Mouse (Mus musculus) embryonic facial prominence, embryonic 11.5 days (tissue): ENCODE measurements around the gene Nedd9. TPM values are rescaled to one million over a fixed set of nuclear protein-coding genes. Genes with fewer than 3 reads are reported as not detected.

ENCODE experiments used
- ATAC-seq: fragments of 200-750 bp; cut with Nextera tagmentation; replicated peaks from 2 replicates; pipeline ENCODE4 v1.8.0; 2017; ENCODE audit warnings: low read depth; ENCODE audit not compliant: insufficient number of reproducible peaks, low FRiP score, low TSS enrichment
- DNase-seq: peaks from one replicate; pipeline ENCODE4 v3.0.0-alpha.2; 2015; ENCODE audit warnings: low spot score
- H3K27ac ChIP-seq: fragments of 300-500 bp; sonication (generic); replicated peaks from 2 replicates; pipeline ENCODE4 v1.5.1; 2014; ENCODE audit warnings: mild to moderate bottlenecking, low read depth, low read length, control low read depth
- H3K27me3 ChIP-seq: fragments of 300-500 bp; sonication (generic); 2 replicates; pipeline ENCODE4 v1.6.1; 2014; ENCODE audit warnings: mild to moderate bottlenecking, low read length, moderate library complexity, mixed read lengths; ENCODE audit not compliant: control insufficient read depth, insufficient read depth
- H3K36me3 ChIP-seq: fragments of 300-500 bp; sonication (generic); replicated peaks from 2 replicates; pipeline ENCODE4 v1.6.1; 2014; ENCODE audit warnings: low read depth, mild to moderate bottlenecking, low read length, moderate library complexity, mixed read lengths; ENCODE audit not compliant: control insufficient read depth, insufficient read depth
- H3K4me1 ChIP-seq: fragments of 300-500 bp; sonication (generic); 2 replicates; pipeline ENCODE4 v1.6.1; 2014; ENCODE audit warnings: low read length, mixed read lengths; ENCODE audit not compliant: control insufficient read depth, insufficient read depth
- H3K4me2 ChIP-seq: fragments of 300-500 bp; sonication (generic); 2 replicates; pipeline ENCODE4 v1.6.1; 2014; ENCODE audit warnings: low read depth, mild to moderate bottlenecking, control low read depth, low read length, moderate library complexity
- H3K4me3 ChIP-seq: fragments of 300-500 bp; sonication (generic); 2 replicates; pipeline ENCODE4 v1.5.1; 2014; ENCODE audit warnings: low read depth, low read length, control low read depth
- H3K9ac ChIP-seq: fragments of 300-500 bp; sonication (generic); replicated peaks from 2 replicates; pipeline ENCODE4 v1.6.1; 2014; ENCODE audit warnings: mild to moderate bottlenecking, control low read depth, low read length
- H3K9me3 ChIP-seq: fragments of 300-500 bp; sonication (generic); replicated peaks from 2 replicates; pipeline ENCODE4 v1.6.1; 2016; ENCODE audit warnings: mild to moderate bottlenecking, low read length, inconsistent platforms, mixed read lengths; ENCODE audit not compliant: control insufficient read depth
- WGBS: fragments of 180-500 bp; shearing (Covaris S2); extraction: QIAGEN DNeasy Blood & Tissue Kit; methylation state at CpG from one replicate; pipeline ENCODE4 v1.1.7; 2014; 5-methylcytosine and 5-hydroxymethylcytosine counted together
- polyA plus RNA-seq: library from polyadenylated mRNA; unstranded; fragments of >200 nt; fragmentation: Nextera tagmentation; extraction: Ambion mirVana; gene quantifications from 2 replicates; pipeline ENCODE4 v1.2.1, GENCODE M21; 2014

Nedd9 gene
- polyA plus RNA-seq, 1 experiment from 2014 or later, result 20.1 TPM

DNA sequence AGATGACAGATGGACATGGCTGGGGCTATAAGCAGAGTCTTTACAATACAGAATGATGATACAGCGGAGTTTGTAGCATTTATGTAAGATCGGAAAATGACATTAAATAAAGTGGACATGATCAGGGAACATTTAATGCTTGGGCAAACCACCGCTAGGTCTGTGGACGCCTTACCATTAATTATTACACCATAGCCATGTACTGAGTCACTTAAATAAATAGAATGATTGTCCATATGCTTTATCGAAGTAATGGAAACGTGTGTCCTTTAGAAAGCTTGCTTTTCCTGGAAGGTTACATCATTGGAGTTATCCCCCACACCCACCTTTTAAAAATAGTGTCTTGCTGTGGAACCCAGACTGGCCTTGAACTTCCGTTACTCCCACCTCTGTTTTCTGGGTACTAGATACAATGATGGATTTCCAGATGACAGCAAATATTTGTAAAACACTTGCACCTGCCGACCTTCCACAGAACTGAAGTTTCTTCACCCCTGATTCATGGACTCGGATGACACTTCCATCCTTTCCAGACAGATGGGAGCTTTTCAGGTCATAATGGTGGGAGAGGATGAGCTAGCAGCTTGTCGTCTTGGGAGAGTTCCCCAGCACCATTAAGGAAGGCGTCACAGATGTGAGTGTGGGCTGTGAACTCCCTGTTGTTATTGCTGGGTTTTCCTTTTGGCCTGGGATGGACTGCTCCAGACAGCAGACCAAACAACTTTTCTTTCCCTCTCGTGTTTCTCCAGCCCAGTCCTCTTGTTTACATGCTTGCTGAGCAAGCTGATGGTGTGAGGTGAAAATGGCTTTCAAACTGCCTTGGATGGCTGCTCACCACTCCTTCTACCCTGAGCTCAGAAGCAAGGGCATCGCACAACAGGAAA is 76.7 kb downstream of the Nedd9 start:
- no peaks in the 10 kb centered on the region for H3K4me1 ChIP-seq

DNA sequence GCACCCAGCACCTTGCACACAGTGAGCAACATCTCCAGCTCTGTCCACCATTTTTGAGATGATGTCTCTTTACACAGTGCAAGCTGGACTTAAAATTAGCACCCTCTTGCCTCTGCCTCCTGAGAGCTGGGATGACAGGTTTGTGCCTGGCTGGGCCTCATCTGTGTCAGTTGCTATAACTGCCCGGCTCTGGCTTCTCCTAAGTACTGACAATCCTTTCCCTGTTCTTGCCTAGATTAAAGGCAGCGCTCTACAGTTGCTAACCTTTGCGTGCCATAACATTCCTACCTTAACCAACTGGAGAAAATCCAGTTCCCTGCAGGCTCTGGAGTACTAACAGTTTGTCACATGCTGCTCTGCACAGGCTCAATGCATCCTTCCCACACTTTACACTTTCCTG is 77.9 kb downstream of the Nedd9 start:
- no peaks in the 10 kb centered on the region for H3K4me1 ChIP-seq
- ATAC-seq (no peak), DNase-seq (no peak)
- H3K4me2 ChIP-seq, result no peak overlapping the region
- no peak overlapping the region for H3K4me3 ChIP-seq
- no peak overlapping the region for H3K27ac ChIP-seq
- H3K36me3 ChIP-seq, result no peaks in the 10 kb centered on the region
- H3K27me3 ChIP-seq, result no peaks in the 10 kb centered on the region
- no peak overlapping the region for H3K9ac ChIP-seq
- WGBS, result 87% methylated on average over 3 of the region's 3 CpGs
- H3K9me3 ChIP-seq, result no peaks in the 10 kb centered on the region

More for the DNA sequence above, 76.7 kb downstream of the Nedd9 start:
- H3K9me3 ChIP-seq, result no peaks in the 10 kb centered on the region
- no peaks in the 10 kb centered on the region for H3K27me3 ChIP-seq
- 83% methylated on average over 13 of the region's 13 CpGs for WGBS
- ATAC-seq, result no peak
- H3K4me3 ChIP-seq, result no peak overlapping the region
- no peak overlapping the region for H3K27ac ChIP-seq
- no peak overlapping the region for H3K9ac ChIP-seq
- no peaks in the 10 kb centered on the region for H3K36me3 ChIP-seq
- no peak overlapping the region for H3K4me2 ChIP-seq
- DNase-seq, result no peak

DNA sequence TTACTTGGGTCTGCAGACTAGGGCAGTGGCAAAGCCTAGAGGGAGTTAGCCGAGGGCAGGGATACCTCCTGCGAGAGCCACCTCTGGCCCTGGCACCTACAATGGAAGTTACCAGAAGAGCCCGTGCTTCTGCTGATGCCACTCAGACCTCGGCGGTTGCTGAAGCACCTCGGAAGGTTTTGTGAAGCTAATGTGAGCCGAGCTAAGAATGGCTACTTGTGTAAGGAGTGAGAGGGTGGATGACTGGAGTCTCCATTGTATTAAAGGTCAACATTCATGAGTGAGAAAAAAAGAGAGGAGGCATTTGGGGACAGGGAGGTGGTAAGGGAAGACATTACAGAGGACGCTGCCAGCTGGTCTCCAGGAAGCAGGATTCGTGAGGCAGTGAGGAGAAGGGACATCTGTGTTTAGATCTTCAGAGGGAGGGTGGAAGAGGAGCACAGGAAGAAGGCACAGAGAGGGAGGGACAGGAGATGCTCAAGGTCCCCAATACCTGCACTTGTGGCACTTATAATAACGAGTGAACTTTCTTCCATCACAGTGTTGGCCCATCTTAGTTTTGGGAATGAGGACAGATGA is 78.7 kb downstream of the Nedd9 start:
- Histone ChIP-seq H3K27ac (no peak overlapping the region), H3K27me3 (no peaks in the 10 kb centered on the region), H3K4me2 (no peak overlapping the region), H3K9ac (no peak overlapping the region), H3K36me3 (no peaks in the 10 kb centered on the region), H3K9me3 (no peaks in the 10 kb centered on the region), H3K4me1 (no peaks in the 10 kb centered on the region), H3K4me3 (no peak overlapping the region)
- WGBS, result 74% methylated on average over 10 of the region's 10 CpGs
- ATAC-seq (no peak), DNase-seq (no peak)

DNA sequence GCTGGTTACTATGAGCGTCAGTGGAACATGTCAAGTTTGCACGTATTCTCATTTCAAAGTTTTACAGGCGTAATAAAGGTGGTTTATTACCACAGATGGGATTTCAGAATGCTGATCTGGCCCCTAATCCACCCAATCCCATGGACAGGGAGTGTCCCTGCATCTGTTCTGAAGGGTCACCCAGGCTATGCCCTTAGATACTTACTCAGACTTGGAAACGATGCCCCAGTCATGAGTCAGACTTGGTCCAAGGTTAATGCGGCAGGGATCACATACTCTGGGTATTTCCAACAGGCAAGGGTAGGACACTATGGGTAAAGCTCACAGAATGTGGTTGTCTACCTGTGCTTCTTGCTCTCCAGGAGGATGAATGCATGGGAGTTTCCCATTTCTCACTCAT is 82.2 kb downstream of the Nedd9 start:
- Histone ChIP-seq H3K36me3 (no peaks in the 10 kb centered on the region), H3K4me2 (no peak overlapping the region), H3K27ac (no peak overlapping the region), H3K27me3 (no peaks in the 10 kb centered on the region), H3K4me1 (no peaks in the 10 kb centered on the region), H3K9ac (no peak overlapping the region), H3K9me3 (no peaks in the 10 kb centered on the region), H3K4me3 (no peak overlapping the region)
- WGBS, result 90% methylated on average over 5 of the region's 5 CpGs
- DNase-seq (no peak), ATAC-seq (no peak)

DNA sequence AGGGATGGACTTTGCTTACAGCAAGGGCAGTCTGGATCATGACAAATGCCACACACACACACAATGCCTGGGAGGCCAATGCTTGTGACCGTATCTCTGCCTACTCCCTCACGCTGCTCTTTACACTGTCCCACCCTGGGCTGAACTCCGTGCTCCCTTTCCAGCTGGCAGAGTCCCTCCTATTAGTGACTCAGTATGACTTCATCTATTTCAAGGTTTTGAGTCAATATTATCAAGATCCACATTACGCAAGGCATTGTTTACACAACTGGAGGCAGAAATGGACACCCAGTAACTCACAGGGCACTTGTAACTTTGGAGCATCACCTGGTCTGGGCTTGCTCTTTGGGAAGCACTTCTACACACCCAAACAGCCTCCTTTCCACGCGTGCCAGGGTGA is 83.3 kb downstream of the Nedd9 start:
- ATAC-seq, result no peak
- 82% methylated on average over 6 of the region's 6 CpGs for WGBS
- H3K36me3 ChIP-seq, result no peaks in the 10 kb centered on the region

DNA sequence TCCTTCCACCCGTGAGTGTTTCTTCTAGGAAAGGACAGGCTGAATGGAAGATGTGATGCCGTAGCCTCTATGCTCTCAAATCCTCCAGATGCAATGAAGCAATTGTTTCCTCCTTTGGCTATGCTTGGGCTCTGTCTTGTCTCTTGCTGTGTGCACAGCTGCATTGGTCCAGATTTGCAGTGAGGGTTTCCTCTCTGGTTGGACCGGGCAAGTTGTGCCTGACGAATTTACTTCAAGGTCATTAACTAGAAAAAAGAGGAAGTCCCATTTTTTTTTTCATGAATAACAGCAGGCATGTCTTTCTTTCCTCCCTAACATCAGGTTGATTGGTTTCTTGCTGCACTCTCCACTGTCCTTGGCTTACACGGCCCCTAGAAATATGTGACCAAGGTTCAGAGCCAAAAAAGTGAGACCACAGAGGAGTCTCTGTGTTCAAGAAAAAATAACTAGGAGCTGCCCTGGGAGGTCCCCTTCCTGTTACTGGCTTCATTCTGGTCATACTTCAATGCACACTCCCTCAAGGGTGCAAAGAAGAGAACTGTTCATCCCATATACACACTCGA is 84.6 kb downstream of the Nedd9 start:
- no peak overlapping the region for H3K4me3 ChIP-seq
- H3K36me3 ChIP-seq, result no peaks in the 10 kb centered on the region
- H3K9ac ChIP-seq, result no peak overlapping the region
- 48% methylated on average over 6 of the region's 6 CpGs for whole genome bisulfite sequencing
- H3K4me1 ChIP-seq, result no peaks in the 10 kb centered on the region
- no peak for ATAC-seq
- H3K27ac ChIP-seq, result no peak overlapping the region
- no peak for DNase-seq
- H3K9me3 ChIP-seq, result no peaks in the 10 kb centered on the region
- no peaks in the 10 kb centered on the region for H3K27me3 ChIP-seq
- H3K4me2 ChIP-seq, result no peak overlapping the region

More for the DNA sequence above, 83.3 kb downstream of the Nedd9 start:
- Histone ChIP-seq H3K4me3 (no peak overlapping the region), H3K9me3 (no peaks in the 10 kb centered on the region), H3K27ac (no peak overlapping the region), H3K27me3 (no peaks in the 10 kb centered on the region), H3K9ac (no peak overlapping the region), H3K4me2 (no peak overlapping the region), H3K4me1 (no peaks in the 10 kb centered on the region)
- DNase-seq, result no peak

DNA sequence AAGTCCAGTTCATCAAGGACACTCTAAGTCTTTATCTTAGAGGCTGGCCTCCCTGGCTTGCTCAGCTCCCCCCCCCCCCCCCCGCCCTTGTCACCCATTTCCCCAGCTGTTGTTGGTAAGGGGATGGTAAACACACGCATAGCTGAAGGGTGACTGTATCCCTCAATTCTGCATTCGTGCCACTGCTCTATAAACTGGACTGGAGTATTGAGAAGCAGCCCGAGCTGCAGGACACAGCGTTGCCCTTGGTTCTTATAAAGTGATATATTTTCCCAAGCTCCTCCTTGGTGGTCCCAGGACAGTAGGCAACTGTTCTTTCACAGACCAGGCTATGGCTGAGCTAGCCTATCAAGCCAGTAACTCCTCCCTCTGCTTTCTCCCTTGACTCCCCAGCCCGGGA is 85.4 kb downstream of the Nedd9 start:
- Histone ChIP-seq H3K4me3 (no peak overlapping the region), H3K9me3 (no peaks in the 10 kb centered on the region), H3K9ac (no peak overlapping the region), H3K4me1 (no peaks in the 10 kb centered on the region), H3K27ac (no peak overlapping the region), H3K27me3 (no peaks in the 10 kb centered on the region), H3K4me2 (no peak overlapping the region), H3K36me3 (no peaks in the 10 kb centered on the region)
- no peak for ATAC-seq
- WGBS, result 56% methylated on average over 5 of the region's 6 CpGs
- DNase-seq, result no peak

DNA sequence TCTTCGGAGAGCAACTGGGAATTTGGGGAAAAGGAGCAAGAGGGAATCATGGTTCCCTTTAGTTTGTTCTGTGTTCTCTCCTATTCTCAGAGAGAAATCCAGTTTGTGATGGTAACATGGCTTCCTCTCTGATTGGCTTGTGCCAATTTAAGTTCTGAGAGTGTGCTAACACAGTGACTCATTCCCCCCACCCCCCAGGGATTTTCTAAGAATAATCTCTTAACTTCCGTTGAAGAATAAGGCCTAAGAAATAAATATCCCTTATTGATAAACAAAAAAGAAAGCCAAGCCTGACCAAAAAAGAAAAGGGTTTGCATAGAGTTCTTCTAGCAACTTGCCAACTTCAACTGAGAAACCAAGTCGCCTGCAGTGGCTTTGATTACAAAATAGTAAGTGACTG is 86.9 kb downstream of the Nedd9 start:
- no peak overlapping the region for H3K9ac ChIP-seq
- H3K9me3 ChIP-seq, result no peaks in the 10 kb centered on the region
- no peaks in the 10 kb centered on the region for H3K36me3 ChIP-seq
- H3K4me1 ChIP-seq, result no peaks in the 10 kb centered on the region
- no peak overlapping the region for H3K4me2 ChIP-seq
- no peak for ATAC-seq
- H3K4me3 ChIP-seq, result no peak overlapping the region
- H3K27me3 ChIP-seq, result no peaks in the 10 kb centered on the region
- H3K27ac ChIP-seq, result no peak overlapping the region
- no peak for DNase-seq
- WGBS, result 79% methylated on average over 3 of the region's 3 CpGs
